Mouse (Mus musculus) lung, postnatal 36 days (tissue): Measurements from ENCODE around the gene Prrg2.
A peak's percentile ranks its signal among the peaks of the same experiment; 100 is the strongest.

ENCODE experiments used
- DNase-seq: peaks from one replicate; pipeline ENCODE4 v3.0.0; 2022; ENCODE audit warnings: mixed read lengths

Gene Prrg2

GRCm38 (mm10) chr7:45090251-45090977 lies 27.9 kb upstream of the Prrg2 start:
- DNase-seq = no peak

- no peak for DNase-seq
Measured at GRCm38 (mm10) chr7:45088597-45088996, 26.1 kb upstream of the Prrg2 start.

- no peak for DNase-seq
Measured at GRCm38 (mm10) chr7:45086084-45086483, 23.6 kb upstream of the Prrg2 start.

DNA sequence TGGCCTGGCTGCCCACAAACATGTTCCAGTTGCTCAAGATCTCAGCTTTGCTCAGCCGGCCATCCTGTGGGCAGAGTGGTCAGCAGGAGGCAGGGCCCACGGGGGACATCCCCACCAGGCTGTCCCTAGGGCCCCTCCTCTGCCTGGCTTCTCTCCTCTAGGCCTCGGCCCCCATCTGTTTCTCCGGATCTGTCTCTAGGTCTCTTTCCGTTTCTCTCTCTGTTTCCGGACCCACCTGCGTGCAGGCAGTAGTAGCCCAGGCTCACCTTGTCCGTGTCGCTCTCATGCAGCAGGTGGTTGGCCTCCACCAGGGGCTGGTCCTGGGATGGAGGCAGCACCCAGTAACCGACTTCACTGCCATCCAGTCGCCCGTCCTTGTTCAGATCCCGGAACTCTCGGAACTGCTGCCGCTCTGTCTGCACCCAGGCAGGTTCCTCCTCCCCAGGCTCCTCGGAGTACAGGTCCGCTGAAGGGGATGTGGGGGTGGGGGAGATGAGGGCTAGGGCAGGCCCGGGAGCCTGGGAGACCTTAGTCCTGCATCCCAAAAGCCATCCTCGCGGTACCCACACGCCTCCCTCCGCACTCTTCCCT lies 20.9 kb upstream of the Prrg2 start:
- DNase-seq = no peak

GRCm38 (mm10) chr7:45082401-45083299 lies 20.2 kb upstream of the Prrg2 start:
- DNase-seq = peak; percentile 76

DNA sequence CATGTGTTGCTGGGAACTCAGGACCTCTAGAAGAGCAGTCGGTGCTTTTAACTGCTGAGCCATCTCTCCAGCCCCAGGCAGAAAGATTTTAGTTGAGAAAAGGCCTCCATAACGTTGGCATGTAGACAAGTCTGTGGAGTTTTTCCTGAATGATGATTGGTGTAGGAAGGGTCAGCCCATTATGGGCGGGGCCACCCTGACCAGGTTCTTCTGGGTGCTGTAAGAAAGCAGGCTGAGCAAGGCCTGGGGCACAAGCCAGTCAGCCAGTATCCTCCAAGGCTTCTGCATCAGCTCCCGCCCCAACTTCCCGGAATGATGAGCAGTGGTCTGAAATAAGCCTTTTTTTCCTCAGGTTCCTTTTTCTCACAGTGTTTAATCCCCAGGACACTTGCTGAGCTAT lies 18.5 kb upstream of the Prrg2 start:
- no peak for DNase-seq

GRCm38 (mm10) chr7:45079856-45080255 lies 17.4 kb upstream of the Prrg2 start:
- peak; percentile 97 for DNase-seq

GRCm38 (mm10) chr7:45078513-45078912 lies 16.0 kb upstream of the Prrg2 start:
- peak; percentile 88 for DNase-seq

GRCm38 (mm10) chr7:45077829-45078228 lies 15.4 kb upstream of the Prrg2 start:
- no peak for DNase-seq

- DNase-seq = no peak
Measured at GRCm38 (mm10) chr7:45077322-45077721, 14.8 kb upstream of the Prrg2 start.

- no peak for DNase-seq
Measured at GRCm38 (mm10) chr7:45076501-45076900, 14.0 kb upstream of the Prrg2 start.

GRCm38 (mm10) chr7:45075405-45075804 lies 12.9 kb upstream of the Prrg2 start:
- no peak for DNase-seq

DNA sequence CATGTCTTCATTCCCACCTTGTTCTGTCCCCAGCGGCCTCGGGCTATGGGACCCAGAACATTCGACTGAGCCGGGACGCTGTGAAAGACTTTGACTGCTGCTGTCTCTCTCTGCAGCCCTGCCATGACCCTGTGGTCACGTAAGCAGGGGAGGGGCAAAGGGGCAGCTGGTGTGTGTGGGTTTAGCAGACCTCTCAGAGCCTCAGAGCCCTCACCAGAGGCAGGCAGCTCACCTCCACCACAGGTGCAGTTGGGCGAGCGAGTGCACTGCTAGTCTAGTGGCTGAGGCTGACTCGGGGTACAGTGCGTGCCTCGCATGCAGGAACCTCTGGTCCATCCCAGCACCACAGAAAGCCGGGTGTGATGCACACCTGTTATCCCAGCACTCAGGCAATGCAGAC lies 11.5 kb upstream of the Prrg2 start:
- DNase-seq = no peak

GRCm38 (mm10) chr7:45073171-45073707 lies 10.8 kb upstream of the Prrg2 start:
- DNase-seq = no peak

- DNase-seq = no peak
Measured at GRCm38 (mm10) chr7:45072230-45072629, 9.8 kb upstream of the Prrg2 start.

DNA sequence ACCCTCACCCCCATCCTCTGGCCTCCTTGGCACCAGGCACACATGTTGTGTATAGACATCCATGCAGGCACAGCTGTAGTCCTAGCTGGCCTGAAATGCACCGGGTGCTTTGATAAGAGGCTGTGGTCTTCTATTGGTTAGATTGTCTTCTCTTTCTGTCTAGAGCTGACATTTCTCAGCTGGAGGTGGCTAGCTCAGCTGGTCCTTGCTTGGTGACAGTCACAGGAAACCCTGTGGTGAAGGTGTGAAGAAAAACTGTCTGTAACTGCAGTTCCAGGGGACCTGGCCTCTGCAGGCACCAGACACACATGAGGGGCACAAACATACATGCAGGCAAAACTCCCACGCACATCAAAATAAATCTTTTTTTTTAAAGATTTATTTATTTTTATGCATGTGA lies 7.2 kb upstream of the Prrg2 start:
- DNase-seq = no peak

DNA sequence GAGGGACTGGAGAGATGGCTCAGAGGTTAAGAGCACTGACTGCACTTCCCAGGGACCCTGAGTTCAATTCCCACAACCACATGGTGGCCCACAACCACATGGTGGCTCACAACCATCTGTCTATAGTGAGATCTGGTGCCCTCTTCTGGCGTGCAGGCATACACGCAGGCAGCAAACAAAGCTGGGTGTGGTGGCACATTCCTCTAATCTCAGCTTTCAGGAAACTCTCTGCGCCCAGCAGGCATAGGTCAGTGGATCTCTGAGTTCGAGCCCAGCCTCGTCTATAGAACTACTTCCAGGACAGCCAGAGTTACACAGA lies 5.5 kb upstream of the Prrg2 start:
- DNase-seq = peak; percentile 76

DNA sequence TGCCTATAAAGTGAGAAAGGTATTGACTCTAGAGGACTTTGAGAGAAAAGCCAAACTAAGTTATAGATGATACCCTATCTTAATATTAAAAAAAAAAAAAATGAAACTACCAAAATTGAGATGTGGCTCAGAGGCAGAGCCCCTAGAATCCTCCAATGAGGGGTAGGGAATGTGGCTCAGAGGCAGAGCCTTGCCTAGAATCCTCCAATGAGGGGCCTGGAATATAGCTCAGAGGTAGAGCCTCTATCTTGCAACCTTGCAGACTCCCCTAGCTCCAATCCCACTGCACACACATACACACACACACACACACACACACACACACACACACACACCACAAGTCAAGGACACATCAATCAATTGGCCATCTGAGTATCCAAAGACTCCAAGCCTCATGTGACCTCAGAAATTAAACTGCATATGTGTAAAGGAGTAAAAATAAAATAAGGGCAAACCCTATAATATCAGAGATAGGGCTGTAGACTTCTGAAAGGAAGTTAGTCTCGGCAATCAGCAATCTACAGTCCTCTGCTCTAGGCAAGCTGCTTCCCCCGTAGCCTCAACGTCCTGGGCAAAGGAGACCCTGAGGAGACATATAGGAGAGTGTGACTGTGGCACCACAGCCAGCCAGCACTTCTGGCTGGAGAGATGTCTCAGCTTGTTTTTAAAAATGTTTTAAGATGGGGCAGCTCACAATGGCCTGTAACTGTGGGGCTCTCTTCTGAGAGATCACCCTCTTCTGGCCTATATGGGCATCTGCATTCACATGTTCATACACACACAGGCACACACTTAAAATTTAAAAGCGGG lies 4.9 kb upstream of the Prrg2 start:
- no peak for DNase-seq

DNA sequence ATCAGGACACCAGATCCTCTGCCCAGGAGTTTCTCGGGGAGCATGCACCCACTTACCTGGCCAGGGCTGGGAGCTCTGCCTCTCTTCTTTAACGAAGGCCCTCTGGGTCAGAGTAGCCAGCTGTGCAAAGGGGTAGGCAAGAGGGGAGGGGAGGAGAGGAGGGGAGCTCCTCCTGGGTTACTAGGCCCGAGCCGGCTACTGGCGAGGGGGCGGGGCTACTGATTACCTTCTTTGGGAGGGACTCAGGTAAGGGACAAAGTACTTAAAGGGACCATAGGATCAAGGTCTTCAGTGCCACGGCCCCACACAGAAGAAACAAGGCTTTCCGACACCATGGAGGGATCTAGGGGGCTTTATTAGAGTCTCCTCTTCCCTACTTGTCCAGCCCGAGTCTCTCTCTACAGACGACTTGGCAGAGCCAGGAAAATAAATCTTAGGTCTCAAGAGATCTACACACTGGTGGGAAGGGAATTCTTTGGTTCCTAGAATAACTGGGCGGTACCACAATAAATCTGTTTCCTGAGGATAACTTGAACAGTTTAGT lies 873 bp downstream of the Prrg2 start:
- peak; percentile 74 for DNase-seq

DNA sequence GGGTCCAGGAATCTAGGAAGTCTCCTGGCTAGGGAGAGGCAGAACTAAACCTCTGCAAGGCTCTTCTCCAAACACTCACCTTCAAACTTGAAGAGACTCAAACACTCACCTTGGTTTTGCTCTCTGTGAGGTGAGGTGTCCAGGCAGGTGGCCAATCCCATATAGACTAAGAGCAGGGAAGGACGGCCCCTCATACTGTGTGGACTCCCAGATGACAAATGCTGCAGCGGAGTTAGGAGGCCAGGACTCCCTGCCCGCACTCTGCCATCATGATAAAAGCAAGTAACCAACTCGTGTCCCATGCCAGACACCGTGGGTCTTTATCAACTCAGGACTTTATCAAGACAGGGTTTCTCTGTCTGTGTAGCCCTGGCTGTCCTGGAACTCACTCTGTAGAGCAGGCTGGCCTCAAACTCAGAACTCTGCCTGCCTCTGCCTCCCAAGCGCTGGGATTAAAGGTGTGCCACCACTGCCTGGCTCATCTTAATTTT lies 1.8 kb downstream of the Prrg2 start:
- DNase-seq = no peak

- no peak for DNase-seq
Measured at GRCm38 (mm10) chr7:45058607-45059571, 3.6 kb downstream of the Prrg2 start.
